Mouse (Mus musculus) embryonic fibroblast, embryonic 13.5 days (primary cell): ENCODE measurements around the gene Cldn34b4. TPM values are rescaled to one million over a fixed set of nuclear protein-coding genes. Genes with fewer than 3 reads are reported as not detected.

Source experiments
- H3K27ac ChIP-seq: 2 replicates; pipeline ENCODE4 v1.5.1; 2012; ENCODE audit warnings: low read length, control low read depth, inconsistent platforms; ENCODE audit not compliant: insufficient read depth
- H3K4me1 ChIP-seq: 2 replicates; pipeline ENCODE4 v1.6.1; 2011; ENCODE audit warnings: low read length; ENCODE audit not compliant: control insufficient read depth, insufficient read depth
- H3K4me3 ChIP-seq: 2 replicates; pipeline ENCODE4 v1.5.1; 2011; ENCODE audit warnings: mild to moderate bottlenecking, control low read depth, low read length; ENCODE audit not compliant: insufficient read depth
- CTCF ChIP-seq: IDR thresholded peaks from 2 replicates; pipeline ENCODE4 v1.5.1; 2011; ENCODE audit warnings: mild to moderate bottlenecking, control low read depth, low read length, moderate library complexity, borderline replicate concordance; ENCODE audit not compliant: insufficient read depth
- POLR2A ChIP-seq: IDR thresholded peaks from 2 replicates; pipeline ENCODE4 v1.6.1; 2011; ENCODE audit warnings: low read depth, mild to moderate bottlenecking, control low read depth, low read length, moderate library complexity
- polyA plus RNA-seq: library from polyadenylated mRNA; stranded (reverse); fragments of >200 nt; gene quantifications from 2 replicates; pipeline ENCODE4 v1.2.4, GENCODE M21; 2011; ENCODE audit warnings: low read depth; ENCODE audit not compliant: missing spikeins, insufficient read length

Gene Cldn34b4
- polyA plus RNA-seq: not detected in 2 replicates

- TF ChIP-seq POLR2A: no peak
- TF ChIP-seq CTCF: no peak
- no peak within 1 kb of the TSS for H3K4me3 ChIP-seq
- H3K4me1 ChIP-seq: no peaks in the 10 kb centered on the region
- no peak within 1 kb of the TSS for H3K27ac ChIP-seq
Measured at GRCm38 (mm10) chrX:76393050-76393449, at the start of gene Cldn34b4. Cldn34b4 (plus strand) TSS chrX:76393350.

Other genes starting within 250 kb of the Cldn34b4 start
- gene Cldn34b3, start 129.0 kb upstream of the Cldn34b4 start, polyA plus RNA-seq: not detected in 2 replicates
- not detected in 2 replicates for gene Cldn34d, start 209.6 kb downstream of the Cldn34b4 start, polyA plus RNA-seq